Mouse (Mus musculus) yolk sac, embryonic 10.5 days (tissue): Measurements from ENCODE around the gene Cep41.

ENCODE experiments used
- DNase-seq: peaks from one replicate; pipeline ENCODE4 v3.0.0-alpha.2; 2017; ENCODE audit warnings: low spot score

The Cep41 gene

DNA sequence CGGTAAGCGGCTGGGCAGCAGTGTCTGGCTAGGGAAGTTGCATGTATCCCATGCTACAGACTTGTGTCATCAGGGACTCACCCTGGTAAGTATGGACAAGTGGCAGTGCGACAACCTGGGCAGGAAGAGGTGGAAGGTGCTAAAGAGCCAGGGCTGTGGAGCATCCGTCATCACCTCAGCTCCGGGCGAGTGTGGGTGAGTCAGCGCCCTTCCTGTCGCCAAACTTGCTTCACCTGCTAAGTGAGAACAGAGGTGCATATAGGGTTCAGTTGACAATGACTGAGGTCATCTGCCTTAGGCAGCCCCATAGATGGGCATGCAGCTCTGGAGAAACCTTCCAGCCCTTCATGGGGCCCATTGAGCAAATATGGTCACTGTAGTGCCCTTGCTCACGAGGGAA, 68.8 kb downstream of the Cep41 start:
- no peak for DNase-seq

DNA sequence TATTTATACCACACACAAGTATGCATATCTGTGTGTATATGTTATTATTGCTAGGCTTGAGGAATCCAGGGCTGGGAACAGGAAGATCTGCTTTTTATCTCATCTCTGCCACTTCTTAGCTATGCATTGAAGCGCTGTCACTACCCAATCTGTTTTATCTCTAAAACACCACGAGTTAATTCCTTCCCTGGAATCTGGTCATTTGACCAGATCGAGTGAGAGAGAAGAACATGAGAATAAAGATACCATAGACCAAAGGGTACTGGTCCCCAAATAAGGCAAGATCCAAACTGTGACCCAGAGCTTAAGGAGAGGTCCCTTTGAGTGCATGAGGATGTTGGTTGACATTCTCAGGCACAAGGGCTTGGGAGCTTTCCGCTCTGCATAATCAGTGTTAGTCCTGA, 71.6 kb downstream of the Cep41 start:
- peak; percentile 43 for DNase-seq

DNA sequence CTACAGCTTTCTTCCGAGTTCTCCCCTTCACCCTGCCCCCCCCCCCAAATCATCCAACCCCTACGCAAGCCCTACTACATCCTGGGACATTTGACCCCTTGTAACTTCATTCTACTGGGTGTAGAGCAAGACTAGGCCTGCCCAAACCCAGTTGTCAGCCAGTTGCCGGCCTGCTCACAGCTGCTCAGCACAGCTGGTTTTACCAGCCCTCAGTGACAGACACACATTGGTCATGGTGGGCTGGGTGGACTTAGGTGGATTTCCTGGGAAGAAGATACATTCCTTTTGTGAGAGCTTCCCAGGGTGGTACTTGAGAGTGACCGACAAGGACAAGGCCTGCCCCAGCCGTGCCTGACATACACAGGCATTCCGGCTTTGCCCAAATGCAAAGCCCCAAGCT, 72.6 kb downstream of the Cep41 start:
- DNase-seq: no peak

DNA sequence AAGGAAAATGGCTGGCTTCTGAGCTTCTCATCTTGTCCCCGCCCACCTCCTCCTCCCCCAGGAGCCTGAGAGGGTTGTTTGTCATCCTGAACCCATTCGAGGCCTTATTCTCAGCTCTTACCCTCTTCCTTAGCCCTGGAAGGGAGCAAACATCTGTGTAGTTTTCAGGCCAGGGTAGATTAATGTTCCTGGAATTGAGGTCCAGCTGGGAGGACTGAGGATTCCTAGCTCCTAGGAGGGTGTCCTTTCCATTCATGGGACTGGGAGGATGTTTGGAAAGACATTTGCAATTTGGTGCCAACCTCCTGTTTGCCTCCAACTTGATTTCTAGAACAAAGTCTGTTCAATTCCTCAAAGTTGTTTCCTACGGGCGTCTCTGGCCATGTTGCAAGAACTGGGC, 73.0 kb downstream of the Cep41 start:
- DNase-seq: no peak

DNA sequence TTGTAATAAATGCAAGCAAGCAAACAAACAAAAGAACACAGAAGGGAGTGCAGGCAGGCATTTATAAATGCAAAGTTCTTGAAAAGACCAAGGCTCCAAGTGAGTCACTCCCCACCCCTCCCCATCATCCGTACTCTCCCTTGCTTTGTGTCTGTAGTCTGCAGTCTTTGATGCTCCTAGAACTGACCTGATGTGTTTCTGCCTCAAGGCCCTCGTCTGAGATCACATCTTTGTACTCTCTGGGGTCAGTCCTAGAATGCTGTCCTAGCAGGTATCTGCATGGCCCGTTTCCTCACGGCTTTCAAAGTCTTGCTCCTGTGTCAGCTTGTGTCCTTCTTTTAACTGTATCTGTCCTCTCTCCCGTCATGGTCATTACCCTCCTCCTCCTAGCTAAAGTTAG, 73.9 kb downstream of the Cep41 start:
- no peak for DNase-seq

DNA sequence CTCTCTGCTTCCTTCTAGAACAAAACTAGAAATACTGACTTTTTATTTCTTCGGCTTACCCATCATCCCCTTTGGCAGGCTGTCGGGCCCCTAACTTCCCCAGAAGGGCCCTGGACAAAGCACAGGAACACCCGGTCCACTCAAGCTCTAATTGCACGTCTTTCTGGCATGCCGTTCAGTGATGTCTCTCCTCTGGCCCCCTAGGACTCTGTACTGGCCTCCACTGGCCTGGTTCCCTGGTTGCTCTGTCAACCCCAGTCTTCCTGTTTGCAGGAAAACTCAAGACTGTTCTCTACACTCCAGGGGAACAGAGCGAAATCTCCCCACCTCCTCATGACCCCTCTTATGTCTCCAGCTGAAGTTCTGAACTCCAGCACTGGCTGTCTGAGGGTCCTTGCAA, 74.8 kb downstream of the Cep41 start:
- DNase-seq: no peak

DNA sequence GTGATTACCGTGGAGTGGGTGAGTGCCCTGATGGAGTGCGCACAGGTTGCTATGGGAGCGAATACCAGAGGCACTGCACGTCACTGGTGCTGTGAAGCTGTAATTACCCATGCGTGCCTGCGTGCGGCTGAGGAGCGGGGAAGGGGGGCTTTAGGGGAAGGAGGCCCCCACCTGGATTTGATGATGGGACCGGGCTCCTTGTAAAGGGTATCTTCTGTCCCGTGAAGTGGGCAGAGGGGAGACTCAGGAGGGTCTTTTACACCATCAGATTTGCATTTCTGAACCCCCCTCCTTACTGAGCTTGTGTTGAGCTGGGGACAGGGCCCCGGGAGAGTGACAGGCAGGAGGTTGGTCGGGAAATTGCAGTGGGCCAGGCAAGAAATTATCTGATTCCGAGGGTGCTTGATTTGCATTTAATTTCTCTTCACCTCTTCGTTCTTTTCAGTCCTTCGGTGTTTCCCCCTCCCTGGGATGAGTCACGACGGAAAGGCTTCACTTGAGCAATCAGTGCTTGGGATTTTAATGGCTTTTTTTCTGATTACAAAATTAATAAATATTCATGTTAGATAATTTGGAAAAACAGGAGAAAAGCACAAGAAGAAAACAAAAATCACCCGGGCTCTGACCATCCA, 75.5 kb downstream of the Cep41 start:
- DNase-seq: no peak

DNA sequence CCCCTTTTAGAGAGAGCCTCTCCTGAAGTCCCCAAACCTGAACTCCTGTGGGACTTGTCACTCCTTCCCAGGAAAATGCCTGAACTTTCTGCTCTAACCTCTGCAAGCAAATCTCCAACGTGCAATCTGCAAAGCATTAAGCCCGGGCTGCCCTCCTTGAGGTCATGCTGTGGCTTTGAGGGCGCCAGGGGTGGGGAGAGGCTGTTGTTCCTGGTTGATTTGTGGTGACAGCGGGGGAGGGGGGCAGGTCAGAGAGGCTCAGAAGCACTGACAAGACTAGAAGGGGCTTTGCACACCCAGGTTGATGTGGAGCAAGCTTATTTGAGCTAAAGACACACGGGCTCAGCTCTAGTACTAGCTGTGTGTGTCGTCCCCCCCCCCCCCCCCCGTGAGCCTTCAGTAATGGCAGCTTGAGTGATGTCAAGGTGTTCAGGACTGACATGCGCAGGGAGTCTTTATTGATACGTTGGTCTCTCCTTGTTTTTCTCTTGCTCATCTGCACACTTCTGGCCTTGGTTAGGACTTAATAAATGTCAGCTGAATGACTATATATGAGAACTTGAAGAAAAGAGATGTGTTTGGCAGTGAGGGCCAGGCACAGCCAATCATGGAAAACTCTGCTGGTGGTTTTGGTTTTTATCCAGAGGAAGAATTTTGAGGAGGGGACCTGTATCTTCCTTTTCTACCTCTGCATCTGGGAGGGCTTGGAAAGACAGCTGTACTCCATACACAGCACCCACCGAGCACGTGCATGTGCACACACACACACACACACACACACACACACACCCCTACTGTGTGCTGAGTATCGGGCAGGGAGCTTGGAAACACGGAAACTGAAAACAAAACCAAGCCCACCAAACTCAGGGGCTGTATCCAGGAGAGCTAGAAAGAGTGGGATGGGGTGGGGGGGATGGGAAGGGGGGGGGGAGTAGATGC, 76.3 kb downstream of the Cep41 start:
- DNase-seq: peak; percentile 77

DNA sequence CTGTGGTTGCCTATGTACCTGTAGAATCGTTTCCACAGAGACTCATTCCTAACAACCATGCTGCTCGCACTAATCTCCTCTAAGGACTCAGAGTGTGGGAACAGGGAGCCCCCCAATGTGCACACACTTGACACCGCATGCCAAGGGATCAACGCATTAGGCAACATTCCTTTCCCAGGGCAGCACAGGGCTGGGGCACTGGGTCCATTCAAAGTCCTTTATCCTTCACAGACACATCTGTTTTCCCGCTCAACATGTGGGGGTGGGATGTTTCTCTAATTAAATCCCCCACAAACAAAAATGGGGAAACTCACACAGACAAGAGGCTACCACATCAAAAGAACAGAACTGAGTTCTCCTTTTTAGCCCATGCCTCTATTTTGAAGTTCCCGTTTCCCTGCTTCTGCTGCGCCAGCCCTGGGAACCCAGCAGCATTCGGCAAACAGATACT, 77.0 kb downstream of the Cep41 start:
- peak; percentile 64 for DNase-seq

DNA sequence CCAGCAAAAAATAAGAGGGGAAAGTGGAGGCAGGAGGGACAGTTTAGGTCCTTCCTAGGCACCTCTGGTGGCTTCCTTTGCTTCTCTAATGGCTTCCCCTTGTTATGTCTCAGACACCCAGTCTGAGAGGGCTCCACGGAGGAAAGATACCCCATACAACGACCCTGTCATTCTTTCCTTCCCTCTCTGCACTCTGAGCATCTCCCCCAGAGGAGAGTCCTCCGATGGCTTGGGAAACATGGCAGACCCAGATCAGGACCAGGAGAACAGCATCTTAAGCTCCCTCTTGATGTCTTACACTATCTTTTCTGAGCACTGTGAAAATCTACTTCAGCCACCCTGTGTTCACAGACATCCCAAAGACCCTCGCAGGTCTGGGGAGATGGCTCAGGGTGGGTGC, 77.8 kb downstream of the Cep41 start:
- DNase-seq: no peak

DNA sequence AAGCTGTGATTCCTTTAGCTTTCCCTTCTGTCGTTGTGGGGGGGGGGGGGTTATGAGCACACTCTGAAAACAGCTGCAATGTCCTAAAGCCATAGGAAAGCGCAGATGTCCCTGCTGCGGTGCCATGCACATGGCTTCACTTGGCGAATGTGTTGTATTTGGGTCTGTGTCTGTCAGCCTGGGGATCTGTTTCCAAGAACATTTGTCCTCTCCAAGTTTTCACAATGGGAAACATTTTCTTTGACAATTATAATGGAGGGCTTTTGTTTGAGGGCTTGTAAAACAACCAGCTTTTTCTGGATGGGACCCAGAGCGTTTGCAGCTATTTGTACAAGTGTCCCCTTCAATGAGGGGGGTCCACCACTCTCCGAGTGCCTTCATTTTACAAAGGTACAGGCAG, 79.3 kb downstream of the Cep41 start:
- no peak for DNase-seq

DNA sequence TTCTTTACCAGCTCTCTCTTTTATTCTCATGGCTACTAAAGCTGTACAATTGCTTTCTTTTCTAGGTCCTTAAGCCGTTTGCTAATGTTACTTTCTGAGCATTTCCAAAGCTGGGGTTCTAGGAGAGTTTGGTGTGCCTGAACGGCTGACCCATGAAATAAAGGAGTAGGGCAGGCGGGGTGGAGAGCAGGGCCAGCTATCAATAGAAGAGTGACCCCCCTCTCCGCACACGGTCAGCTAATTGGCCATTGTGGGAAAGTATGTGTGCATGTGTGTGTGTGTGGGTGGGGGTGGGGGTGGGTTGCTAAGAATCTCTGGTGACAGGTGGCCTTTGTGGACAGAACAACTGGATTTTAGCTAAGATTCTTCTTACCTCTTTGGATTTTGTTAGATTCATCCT, 82.3 kb downstream of the Cep41 start:
- DNase-seq: no peak

DNA sequence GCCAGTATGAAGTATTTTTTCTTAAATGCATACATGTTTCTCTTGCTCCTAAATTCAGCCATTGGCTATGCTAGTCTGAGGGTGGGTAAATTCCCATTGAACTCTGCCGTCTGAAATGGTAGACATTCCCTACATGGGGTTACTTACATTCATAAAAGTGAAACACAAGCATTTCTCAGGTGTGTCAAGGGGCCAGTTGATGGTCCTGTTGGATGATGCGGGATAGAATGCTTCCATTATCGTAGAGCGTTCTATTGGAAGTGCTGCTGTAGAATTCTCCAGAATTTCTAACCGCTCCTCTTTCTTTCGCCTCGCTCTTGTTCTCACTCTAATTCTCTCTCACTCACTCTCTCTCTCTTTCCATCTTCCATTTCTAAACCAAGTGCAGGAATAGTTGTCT, 82.8 kb downstream of the Cep41 start, which contains the start of gene Cpa5:
Cpa5 (plus strand) TSS at position 301 of the 400 bp plus-strand sequence.
- DNase-seq: no peak

DNA sequence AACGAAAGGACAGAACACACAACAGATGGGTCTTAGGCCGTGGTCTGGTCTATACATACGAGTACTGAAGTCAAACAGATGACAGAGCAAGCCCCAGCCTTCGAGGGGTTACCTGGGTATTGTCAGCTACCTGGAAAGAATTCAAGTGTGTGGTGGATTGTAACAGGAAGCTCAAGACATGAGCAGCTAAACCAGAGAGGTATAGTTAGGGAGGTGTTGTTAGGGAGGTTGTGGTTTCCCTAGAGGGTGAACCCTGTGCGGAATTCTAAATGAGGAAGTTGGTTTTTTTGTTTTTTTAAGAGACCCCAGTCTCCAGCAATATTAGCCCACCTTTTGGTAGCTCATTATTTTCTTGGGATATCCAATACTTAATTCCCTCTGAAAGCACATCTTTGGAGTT, 87.9 kb downstream of the Cep41 start:
- no peak for DNase-seq

DNA sequence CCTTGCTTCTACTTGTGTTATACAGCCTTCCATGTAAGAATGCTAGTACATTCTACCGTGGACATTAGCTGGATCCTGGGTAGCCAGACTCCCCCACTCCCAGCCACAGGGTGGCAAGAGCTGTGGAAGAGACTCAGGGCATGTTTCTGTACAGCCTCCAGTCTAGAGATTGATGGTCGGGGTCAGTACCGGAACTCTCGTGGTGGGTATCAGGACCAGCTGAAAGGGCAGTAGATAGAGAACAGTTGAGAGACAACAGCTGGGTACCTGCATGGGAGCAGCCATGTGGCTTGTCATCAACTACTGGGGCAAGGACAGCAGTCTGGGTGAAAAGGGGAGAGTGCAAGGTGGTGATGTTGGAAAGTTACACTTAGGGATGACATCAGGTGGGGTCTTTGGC, 88.4 kb downstream of the Cep41 start:
- DNase-seq: no peak

DNA sequence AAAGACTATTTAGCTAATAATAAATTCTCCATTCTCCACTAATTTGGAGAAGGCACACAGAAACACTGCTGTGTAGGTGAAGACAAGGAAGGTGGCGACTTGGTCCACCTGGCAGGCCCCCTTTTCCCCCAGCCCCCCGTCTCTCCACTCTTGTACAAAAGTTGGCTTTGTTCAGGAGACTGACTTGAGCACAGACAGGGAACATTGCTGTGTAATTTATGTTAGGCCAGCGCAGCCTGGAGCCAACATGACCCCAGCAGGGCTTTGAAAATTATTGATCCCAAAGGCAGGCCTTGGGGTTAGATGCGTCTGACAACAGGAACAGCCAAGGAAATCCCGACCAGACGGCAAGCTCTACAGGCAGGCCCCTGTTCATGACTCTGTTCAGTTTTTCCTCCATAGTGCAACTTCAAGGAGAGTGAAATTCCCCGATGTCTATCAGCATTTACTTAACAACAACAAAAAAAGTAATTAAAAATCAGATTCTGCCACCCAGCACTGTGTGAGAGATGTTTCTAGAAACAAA, 89.1 kb downstream of the Cep41 start:
- no peak for DNase-seq
